Mouse (Mus musculus) megakaryocyte, embryonic 14.5 days (primary cell): Measurements from ENCODE around the gene Anapc15-ps.

Experiments
- FLI1 ChIP-seq: IDR thresholded peaks from 2 replicates; pipeline ENCODE4 v1.6.1; 2012; ENCODE audit warnings: low read length, inconsistent platforms, mixed read lengths
- GATA1 ChIP-seq: IDR thresholded peaks from 3 replicates; pipeline ENCODE4 v1.6.1; 2012; ENCODE audit warnings: mixed read lengths, low read length, inconsistent platforms, borderline replicate concordance

GRCm38 (mm10) chr10:95700422-95700821, 27.2 kb upstream of the Anapc15-ps start:
- TF ChIP-seq GATA1, result no peak
- TF ChIP-seq FLI1, result no peak
